Mouse (Mus musculus): ENCODE results near the gene Csnk2b. TPM values are rescaled to one million over a fixed set of nuclear protein-coding genes. Genes with fewer than 3 reads are reported as not detected.

The Csnk2b gene
- polyA plus RNA-seq, 1 experiment from 2014 or later = 290 TPM

DNA sequence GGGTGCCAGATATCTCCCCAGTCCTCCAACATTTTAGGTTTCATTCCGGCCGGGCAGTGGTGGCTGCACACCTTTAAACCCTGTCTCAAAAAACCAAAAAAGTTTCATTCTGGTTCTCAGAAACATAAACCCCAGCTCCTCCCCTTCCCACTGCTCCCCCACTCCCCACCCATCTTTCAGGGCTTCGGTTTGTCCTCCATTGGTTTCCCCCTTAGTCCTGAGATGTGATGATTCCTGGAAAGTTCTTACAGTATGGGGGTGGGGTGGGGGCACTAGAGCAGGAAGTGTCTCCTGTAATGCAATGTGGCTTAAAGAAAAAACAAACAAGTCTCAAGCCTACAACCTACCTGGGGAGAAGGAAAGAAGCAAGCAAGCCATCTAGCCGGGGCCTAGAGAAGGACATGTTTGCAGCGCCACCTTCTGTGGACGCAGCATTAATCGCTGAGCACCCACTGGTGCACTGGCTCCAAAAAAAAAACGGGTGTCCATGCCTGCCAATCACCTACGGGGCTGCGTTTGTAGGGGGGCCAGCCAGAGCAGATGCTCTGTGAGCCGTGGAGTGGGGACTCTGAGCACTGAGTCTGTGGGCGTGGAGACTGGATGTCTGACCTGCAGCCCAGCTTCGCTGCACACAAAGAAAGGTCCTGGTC lies 16.0 kb downstream of the Csnk2b start:
- Histone ChIP-seq H3K4me3 (ENCODE audit: low read depth, low read length) (no peak overlapping the region), H3K36me3 (ENCODE audit: control insufficient read depth, insufficient read depth, low read length) (peaks cover 5% of the 10 kb centered on the region; the same call in 1 of the 2 replicates), H3K9me3 (ENCODE audit: control insufficient read depth, low read length) (no peaks in the 10 kb centered on the region), H3K27ac (replicated peaks; ENCODE audit: low read depth, low read length) (no peak overlapping the region), H3K4me1 (ENCODE audit: control insufficient read depth, insufficient read depth, low read length) (0 out of 2 replicates have a peak, but pooled peaks cover 2% of the 10 kb centered on the region), H3K4me2 (ENCODE audit: low read depth, severe bottlenecking) (no peak overlapping the region), H3K27me3 (ENCODE audit: control insufficient read depth, insufficient read depth, low read length) (no peaks in the 10 kb centered on the region), H3K9ac (ENCODE audit: low read length) (no peak overlapping the region)
- ATAC-seq (ENCODE audit: insufficient number of reproducible peaks, low FRiP score, low TSS enrichment, low read depth) (no peak), DNase-seq (ENCODE audit: low spot score) (peak; percentile 49)
- WGBS = 31% methylated on average over 13 of the region's 13 CpGs

DNA sequence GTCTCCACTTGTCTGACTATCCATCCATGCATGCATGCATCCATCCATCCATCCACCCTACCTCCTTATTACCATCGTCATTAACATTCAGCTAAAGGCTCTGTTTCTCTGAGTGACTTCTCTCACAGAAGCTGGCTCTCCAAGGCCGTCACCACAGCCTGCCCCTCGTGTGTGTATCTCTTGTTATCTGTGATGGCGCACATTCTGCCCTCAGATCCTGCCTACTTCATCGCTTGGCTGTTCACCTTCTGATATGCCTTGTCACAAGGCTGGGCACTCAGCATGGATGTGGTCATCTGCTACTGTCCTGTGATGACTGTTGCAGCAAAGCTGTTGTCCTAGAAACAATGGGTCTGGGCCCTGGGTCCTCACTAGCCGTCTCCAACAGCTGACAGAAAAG lies 17.1 kb downstream of the Csnk2b start:
- no peak overlapping the region for H3K9ac ChIP-seq (ENCODE audit: low read length)

GRCm38 (mm10) chr17:35104079-35104478 lies 17.8 kb downstream of the Csnk2b start:
- no peak overlapping the region for H3K4me3 ChIP-seq (ENCODE audit: low read depth, low read length)
- no peaks in the 10 kb centered on the region for H3K27me3 ChIP-seq (ENCODE audit: control insufficient read depth, insufficient read depth, low read length)
- no peak overlapping the region for H3K4me2 ChIP-seq (ENCODE audit: low read depth, severe bottlenecking)
- DNase-seq (ENCODE audit: low spot score) (no peak), ATAC-seq (ENCODE audit: insufficient number of reproducible peaks, low FRiP score, low TSS enrichment, low read depth) (no peak)
- H3K36me3 ChIP-seq (ENCODE audit: control insufficient read depth, insufficient read depth, low read length) = peaks cover 15% of the 10 kb centered on the region; the same call in 1 of the 2 replicates
- no peak overlapping the region for H3K27ac ChIP-seq (replicated peaks; ENCODE audit: low read depth, low read length)
- no peak overlapping the region for H3K9ac ChIP-seq (ENCODE audit: low read length)
- H3K4me1 ChIP-seq (ENCODE audit: control insufficient read depth, insufficient read depth, low read length) = 0 out of 2 replicates have a peak, but pooled peaks cover 2% of the 10 kb centered on the region
- no peaks in the 10 kb centered on the region for H3K9me3 ChIP-seq (ENCODE audit: control insufficient read depth, low read length)
- 92% methylated on average over 7 of the region's 7 CpGs for WGBS

More for the DNA sequence above, 17.1 kb downstream of the Csnk2b start:
- Histone ChIP-seq H3K4me2 (ENCODE audit: low read depth, severe bottlenecking) (no peak overlapping the region), H3K9me3 (ENCODE audit: control insufficient read depth, low read length) (no peaks in the 10 kb centered on the region), H3K4me1 (ENCODE audit: control insufficient read depth, insufficient read depth, low read length) (0 out of 2 replicates have a peak, but pooled peaks cover 2% of the 10 kb centered on the region), H3K4me3 (ENCODE audit: low read depth, low read length) (no peak overlapping the region), H3K27ac (replicated peaks; ENCODE audit: low read depth, low read length) (no peak overlapping the region), H3K27me3 (ENCODE audit: control insufficient read depth, insufficient read depth, low read length) (no peaks in the 10 kb centered on the region), H3K36me3 (ENCODE audit: control insufficient read depth, insufficient read depth, low read length) (peaks cover 9% of the 10 kb centered on the region; the same call in 1 of the 2 replicates)
- 81% methylated on average over 6 of the region's 6 CpGs for WGBS
- DNase-seq (ENCODE audit: low spot score) = no peak
- ATAC-seq (ENCODE audit: insufficient number of reproducible peaks, low FRiP score, low TSS enrichment, low read depth) = no peak

GRCm38 (mm10) chr17:35103221-35103690 lies 18.6 kb downstream of the Csnk2b start:
- H3K36me3 ChIP-seq (ENCODE audit: control insufficient read depth, insufficient read depth, low read length) = peaks cover 16% of the 10 kb centered on the region; the same call in 1 of the 2 replicates
- DNase-seq (ENCODE audit: low spot score) (no peak), ATAC-seq (ENCODE audit: insufficient number of reproducible peaks, low FRiP score, low TSS enrichment, low read depth) (no peak)
- H3K27me3 ChIP-seq (ENCODE audit: control insufficient read depth, insufficient read depth, low read length) = no peaks in the 10 kb centered on the region
- H3K9ac ChIP-seq (ENCODE audit: low read length) = no peak overlapping the region
- 70% methylated on average over 6 of the region's 6 CpGs for WGBS
- no peak overlapping the region for H3K4me3 ChIP-seq (ENCODE audit: low read depth, low read length)
- no peak overlapping the region for H3K27ac ChIP-seq (replicated peaks; ENCODE audit: low read depth, low read length)
- H3K4me2 ChIP-seq (ENCODE audit: low read depth, severe bottlenecking) = no peak overlapping the region
- H3K4me1 ChIP-seq (ENCODE audit: control insufficient read depth, insufficient read depth, low read length) = 0 out of 2 replicates have a peak, but pooled peaks cover 2% of the 10 kb centered on the region
- no peaks in the 10 kb centered on the region for H3K9me3 ChIP-seq (ENCODE audit: control insufficient read depth, low read length)

DNA sequence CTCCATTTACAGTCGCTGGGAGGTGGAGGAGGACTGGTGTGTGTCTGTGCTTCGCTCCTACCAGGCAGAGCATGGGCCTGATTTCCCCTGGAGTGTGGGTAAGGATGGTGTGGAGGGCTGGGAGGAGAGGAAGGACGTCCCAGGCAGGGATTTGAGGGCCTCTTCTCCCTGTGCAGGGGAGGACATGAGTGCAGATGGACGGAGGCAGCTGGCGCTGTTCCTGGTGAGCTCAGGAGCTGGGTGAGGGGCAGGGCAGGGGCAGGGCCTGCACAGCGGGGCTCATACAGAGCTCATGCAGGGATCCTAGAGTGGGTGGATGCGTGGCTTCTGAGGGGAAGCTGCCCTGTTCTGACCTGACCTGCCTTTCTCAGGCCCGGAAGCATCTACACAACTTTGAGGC lies 19.6 kb downstream of the Csnk2b start:
- 71% methylated on average over 7 of the region's 8 CpGs for WGBS
- Histone ChIP-seq H3K36me3 (ENCODE audit: control insufficient read depth, insufficient read depth, low read length) (peaks cover 16% of the 10 kb centered on the region; the same call in 1 of the 2 replicates), H3K27me3 (ENCODE audit: control insufficient read depth, insufficient read depth, low read length) (no peaks in the 10 kb centered on the region), H3K4me3 (ENCODE audit: low read depth, low read length) (no peak overlapping the region), H3K9ac (ENCODE audit: low read length) (no peak overlapping the region), H3K27ac (replicated peaks; ENCODE audit: low read depth, low read length) (no peak overlapping the region), H3K9me3 (ENCODE audit: control insufficient read depth, low read length) (no peaks in the 10 kb centered on the region), H3K4me1 (ENCODE audit: control insufficient read depth, insufficient read depth, low read length) (0 out of 2 replicates have a peak, but pooled peaks cover 2% of the 10 kb centered on the region), H3K4me2 (ENCODE audit: low read depth, severe bottlenecking) (no peak overlapping the region)
- ATAC-seq (ENCODE audit: insufficient number of reproducible peaks, low FRiP score, low TSS enrichment, low read depth) (no peak), DNase-seq (ENCODE audit: low spot score) (no peak)

GRCm38 (mm10) chr17:35101161-35101560 lies 20.7 kb downstream of the Csnk2b start:
- Histone ChIP-seq H3K4me3 (ENCODE audit: low read depth, low read length) (no peak overlapping the region), H3K36me3 (ENCODE audit: control insufficient read depth, insufficient read depth, low read length) (peaks cover 23% of the 10 kb centered on the region; the same call in 1 of the 2 replicates)
- WGBS = 87% methylated on average over 11 of the region's 11 CpGs

GRCm38 (mm10) chr17:35100196-35100765 lies 21.6 kb downstream of the Csnk2b start:
- Histone ChIP-seq H3K4me3 (ENCODE audit: low read depth, low read length) (no peak overlapping the region), H3K9me3 (ENCODE audit: control insufficient read depth, low read length) (no peaks in the 10 kb centered on the region), H3K27ac (replicated peaks; ENCODE audit: low read depth, low read length) (no peak overlapping the region), H3K9ac (ENCODE audit: low read length) (no peak overlapping the region), H3K4me2 (ENCODE audit: low read depth, severe bottlenecking) (no peak overlapping the region), H3K4me1 (ENCODE audit: control insufficient read depth, insufficient read depth, low read length) (no peaks in the 10 kb centered on the region), H3K27me3 (ENCODE audit: control insufficient read depth, insufficient read depth, low read length) (no peaks in the 10 kb centered on the region), H3K36me3 (ENCODE audit: control insufficient read depth, insufficient read depth, low read length) (peaks cover 23% of the 10 kb centered on the region; the same call in 1 of the 2 replicates)
- ATAC-seq (ENCODE audit: insufficient number of reproducible peaks, low FRiP score, low TSS enrichment, low read depth) (no peak), DNase-seq (ENCODE audit: low spot score) (no peak)
- WGBS = 79% methylated on average over 10 of the region's 10 CpGs

More at GRCm38 (mm10) chr17:35101161-35101560, 20.7 kb downstream of the Csnk2b start:
- Histone ChIP-seq H3K9me3 (ENCODE audit: control insufficient read depth, low read length) (no peaks in the 10 kb centered on the region), H3K4me2 (ENCODE audit: low read depth, severe bottlenecking) (no peak overlapping the region), H3K27me3 (ENCODE audit: control insufficient read depth, insufficient read depth, low read length) (no peaks in the 10 kb centered on the region), H3K27ac (replicated peaks; ENCODE audit: low read depth, low read length) (no peak overlapping the region), H3K9ac (ENCODE audit: low read length) (no peak overlapping the region), H3K4me1 (ENCODE audit: control insufficient read depth, insufficient read depth, low read length) (0 out of 2 replicates have a peak, but pooled peaks cover 2% of the 10 kb centered on the region)
- DNase-seq (ENCODE audit: low spot score) = no peak
- no peak for ATAC-seq (ENCODE audit: insufficient number of reproducible peaks, low FRiP score, low TSS enrichment, low read depth)

DNA sequence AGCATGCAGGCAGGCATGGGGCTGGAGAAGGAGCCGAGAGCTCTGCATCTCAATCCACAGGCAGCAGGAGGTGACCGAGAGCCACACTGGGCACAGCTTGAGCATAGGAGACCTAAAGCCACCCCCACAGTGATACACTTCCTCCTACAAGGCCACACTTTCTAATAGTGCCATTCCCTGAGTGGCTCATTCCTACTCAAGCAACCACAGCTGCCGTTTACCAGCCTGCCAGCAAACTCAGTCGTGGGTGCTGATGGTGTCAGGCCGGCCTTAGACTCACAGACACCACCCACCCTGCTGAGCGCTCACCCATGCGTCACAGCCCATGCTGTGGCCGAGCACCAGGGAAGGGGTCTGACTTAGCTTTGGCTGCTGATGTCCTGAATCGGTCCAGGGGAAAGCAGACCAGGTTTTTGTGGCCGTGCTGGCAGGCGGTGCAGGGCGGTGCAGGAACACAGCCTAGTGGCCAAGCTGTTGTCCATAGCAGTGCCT lies 24.6 kb downstream of the Csnk2b start:
- no peak for ATAC-seq (ENCODE audit: insufficient number of reproducible peaks, low FRiP score, low TSS enrichment, low read depth)
- H3K4me3 ChIP-seq (ENCODE audit: low read depth, low read length) = no peak overlapping the region
- WGBS = 86% methylated on average over 12 of the region's 12 CpGs
- H3K4me2 ChIP-seq (ENCODE audit: low read depth, severe bottlenecking) = no peak overlapping the region
- H3K9me3 ChIP-seq (ENCODE audit: control insufficient read depth, low read length) = no peaks in the 10 kb centered on the region
- no peak for DNase-seq (ENCODE audit: low spot score)
- H3K9ac ChIP-seq (ENCODE audit: low read length) = no peak overlapping the region
- H3K4me1 ChIP-seq (ENCODE audit: control insufficient read depth, insufficient read depth, low read length) = no peaks in the 10 kb centered on the region
- H3K27ac ChIP-seq (replicated peaks; ENCODE audit: low read depth, low read length) = no peak overlapping the region
- peaks cover 23% of the 10 kb centered on the region for H3K36me3 ChIP-seq (ENCODE audit: control insufficient read depth, insufficient read depth, low read length)
- no peaks in the 10 kb centered on the region for H3K27me3 ChIP-seq (ENCODE audit: control insufficient read depth, insufficient read depth, low read length)
